Mouse (Mus musculus) spleen, postnatal 0 days (tissue): ENCODE measurements around the gene Lrg1. TPM values are rescaled to one million over a fixed set of nuclear protein-coding genes. Genes with fewer than 3 reads are reported as not detected.

Source experiments
- polyA plus RNA-seq: library from polyadenylated mRNA; unstranded; fragments of >200 nt; fragmentation: Nextera tagmentation; extraction: Ambion mirVana; gene quantifications from 2 replicates; pipeline ENCODE4 v1.2.1, GENCODE M21; 2015

Lrg1 gene
- polyA plus RNA-seq, result 69.0 and 83.3 TPM in 2 replicates

GRCm38 (mm10) chr17:56121826-56122225 lies at the start of gene Lrg1:
Gene Lrg1, minus strand, starts transcription at chr17:56122001.

GRCm38 (mm10) chr17:56162231-56162774 lies 40.5 kb upstream of the Lrg1 start, which contains the start of gene Tnfaip8l1:
Gene Tnfaip8l1, plus strand, starts transcription at chr17:56162477.

GRCm38 (mm10) chr17:56139858-56140595 lies 18.2 kb upstream of the Lrg1 start, which contains the start of gene Sema6b:
Gene Sema6b, minus strand, starts transcription at chr17:56140343.

GRCm38 (mm10) chr17:56117251-56117710 lies 4.5 kb downstream of the Lrg1 start, which contains the start of gene Plin5:
Gene Plin5, minus strand, starts transcription at chr17:56117596.

GRCm38 (mm10) chr17:56109219-56110051 lies 12.4 kb downstream of the Lrg1 start, which contains the start of gene Plin4:
Gene Plin4, minus strand, starts transcription at chr17:56109803.

GRCm38 (mm10) chr17:56078880-56079795 lies 42.7 kb downstream of the Lrg1 start, which contains the start of gene Hdgfl2:
Gene Hdgfl2, plus strand, starts transcription at chr17:56079634.

GRCm38 (mm10) chr17:56074827-56075208 lies 47.0 kb downstream of the Lrg1 start, which contains the start of gene Ubxn6:
Gene Ubxn6, minus strand, starts transcription at chr17:56075028.

Other genes with a start within 250 kb of the Lrg1 start
- gene Zfp119a, start 243.1 kb downstream of the Lrg1 start, polyA plus RNA-seq, result 3.9 and 4.4 TPM in 2 replicates
- 9.3 and 10.6 TPM in 2 replicates for gene Zfp959, start 229.9 kb downstream of the Lrg1 start, polyA plus RNA-seq
- 3.7 and 4.5 TPM in 2 replicates for gene Zfp119b, start 172.5 kb downstream of the Lrg1 start, polyA plus RNA-seq
- gene Ebi3, start 169.4 kb downstream of the Lrg1 start, polyA plus RNA-seq, result 19.6 and 28.1 TPM in 2 replicates
- 12.2 and 13.4 TPM in 2 replicates for gene Yju2, start 162.9 kb downstream of the Lrg1 start, polyA plus RNA-seq
- 2.1 and 2.7 TPM in 2 replicates for gene Shd, start 151.5 kb downstream of the Lrg1 start, polyA plus RNA-seq
- not detected in 2 replicates for gene Fsd1, start 135.5 kb downstream of the Lrg1 start, polyA plus RNA-seq
- gene Stap2, start 116.4 kb downstream of the Lrg1 start, polyA plus RNA-seq, result 4.7 and 7.1 TPM in 2 replicates
- gene Mpnd, start 116.3 kb downstream of the Lrg1 start, polyA plus RNA-seq, result 11.8 and 15.7 TPM in 2 replicates
- gene Sh3gl1, start 85.4 kb downstream of the Lrg1 start, polyA plus RNA-seq, result 44.3 and 51.0 TPM in 2 replicates
- 15.4 and 16.3 TPM in 2 replicates for gene Chaf1a, start 81.6 kb downstream of the Lrg1 start, polyA plus RNA-seq
- gene Ubxn6, start 47.0 kb downstream of the Lrg1 start, polyA plus RNA-seq, result 15.6 and 17.0 TPM in 2 replicates
- 54.4 and 62.0 TPM in 2 replicates for gene Hdgfl2, start 42.4 kb downstream of the Lrg1 start, polyA plus RNA-seq
- gene Plin4, start 12.2 kb downstream of the Lrg1 start, polyA plus RNA-seq, result 0.06 and 0.11 TPM in 2 replicates
- gene Plin5, start 4.4 kb downstream of the Lrg1 start, polyA plus RNA-seq, result 0.19 and 0.33 TPM in 2 replicates
- gene Sema6b, start 18.3 kb upstream of the Lrg1 start, polyA plus RNA-seq, result 1.6 and 1.8 TPM in 2 replicates
- gene Tnfaip8l1, start 40.5 kb upstream of the Lrg1 start, polyA plus RNA-seq, result 6.0 and 8.1 TPM in 2 replicates
- gene Mydgf, start 61.9 kb upstream of the Lrg1 start, polyA plus RNA-seq, result 42.6 and 43.0 TPM in 2 replicates
- 12.8 and 13.9 TPM in 2 replicates for gene Dpp9, start 96.9 kb upstream of the Lrg1 start, polyA plus RNA-seq
- gene Fem1a, start 134.8 kb upstream of the Lrg1 start, polyA plus RNA-seq, result 6.2 and 6.8 TPM in 2 replicates
- 2.2 and 2.4 TPM in 2 replicates for gene Ticam1, start 154.8 kb upstream of the Lrg1 start, polyA plus RNA-seq
- gene Plin3, start 170.9 kb upstream of the Lrg1 start, polyA plus RNA-seq, result 19.3 and 25.7 TPM in 2 replicates
- not detected in 2 replicates for gene Arrdc5, start 178.3 kb upstream of the Lrg1 start, polyA plus RNA-seq
- 104 and 118 TPM in 2 replicates for gene Uhrf1, start 181.3 kb upstream of the Lrg1 start, polyA plus RNA-seq
- gene Kdm4b, start 204.1 kb upstream of the Lrg1 start, polyA plus RNA-seq, result 5.8 and 8.2 TPM in 2 replicates